Mouse (Mus musculus): ENCODE data around the gene Tiprl.

The Tiprl gene

DNA sequence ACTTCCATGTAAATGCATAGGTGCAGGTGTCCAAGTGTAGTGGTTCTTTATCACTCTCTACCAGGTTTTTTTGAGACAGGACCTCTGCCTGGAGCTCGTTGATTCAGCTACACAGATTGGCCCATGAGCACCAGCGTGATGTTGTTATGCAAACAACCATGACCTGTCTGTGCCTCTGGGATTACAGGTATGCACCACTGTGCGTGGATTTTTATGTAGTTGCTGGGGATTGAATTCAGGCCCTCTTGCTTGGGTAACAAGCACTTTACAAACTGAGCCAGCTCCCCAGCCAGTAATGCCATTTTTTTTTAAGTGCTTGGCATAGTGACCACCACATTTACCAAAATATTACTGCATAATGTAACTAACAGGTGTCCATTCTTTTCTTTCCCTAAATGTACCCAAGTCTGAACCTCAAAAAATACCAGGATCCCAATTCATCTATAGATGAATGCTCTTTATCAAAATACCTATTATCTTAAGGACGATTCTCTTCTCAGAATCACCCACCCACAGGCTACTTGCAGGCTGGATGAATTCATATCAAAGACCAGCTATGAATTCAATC is 35.3 kb downstream of the Tiprl start:
- no peak for DNase-seq

DNA sequence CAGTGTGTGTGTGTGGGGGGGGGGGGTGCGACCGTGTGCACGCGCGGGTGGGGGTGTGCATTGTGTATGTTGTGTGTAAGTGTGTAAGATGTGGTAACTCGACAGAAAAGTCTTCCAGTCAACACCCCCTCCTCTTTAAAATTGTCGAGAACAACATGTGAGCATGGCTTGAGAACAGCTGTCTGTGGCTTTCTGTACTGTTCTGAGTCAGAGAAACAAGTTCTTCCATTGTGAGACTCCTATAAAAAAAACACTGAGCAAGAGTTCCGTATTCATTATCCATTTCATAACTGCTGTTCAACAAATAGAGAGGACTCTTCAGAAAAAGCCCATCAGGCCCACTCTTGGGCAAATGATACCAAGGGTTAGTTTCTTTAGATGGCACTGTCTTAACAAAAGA is 36.0 kb downstream of the Tiprl start:
- no peak for DNase-seq

DNA sequence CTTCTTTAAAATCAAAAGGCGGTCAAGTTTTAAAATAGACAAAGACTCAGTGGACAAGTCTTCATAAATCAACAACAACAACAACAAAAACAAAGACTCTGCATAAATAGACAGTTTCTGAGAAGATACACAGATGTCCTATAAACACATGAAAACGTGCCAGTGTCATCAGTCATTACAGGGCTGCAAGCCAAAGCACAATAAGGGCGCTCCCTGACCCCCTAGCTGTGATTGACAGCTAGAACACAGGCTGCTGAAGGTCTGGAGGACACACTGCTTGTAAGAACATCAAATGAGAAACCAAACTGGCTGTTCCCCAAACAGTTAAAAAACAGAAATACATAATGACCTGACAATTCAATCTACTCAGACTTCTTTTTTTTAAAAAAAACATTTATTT is 37.2 kb downstream of the Tiprl start:
- no peak for DNase-seq

DNA sequence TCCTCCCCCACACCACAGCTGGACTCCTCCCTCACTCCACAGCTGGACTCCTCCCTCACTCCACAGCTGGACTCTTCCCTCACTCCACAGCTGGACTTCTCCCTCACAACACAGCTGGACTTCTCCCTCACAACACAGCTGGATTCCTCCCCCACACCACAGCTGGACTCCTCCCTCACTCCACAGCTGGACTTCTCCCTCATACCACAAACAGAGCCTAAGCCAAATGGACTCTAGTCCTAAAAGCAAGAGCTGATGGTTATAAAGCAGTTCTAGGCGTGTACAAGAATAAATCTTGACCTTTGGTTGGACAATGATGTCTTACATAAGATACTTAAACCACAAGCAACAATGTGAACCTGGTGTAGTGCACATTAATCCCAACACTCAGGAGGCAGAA is 37.8 kb downstream of the Tiprl start:
- no peak for DNase-seq

DNA sequence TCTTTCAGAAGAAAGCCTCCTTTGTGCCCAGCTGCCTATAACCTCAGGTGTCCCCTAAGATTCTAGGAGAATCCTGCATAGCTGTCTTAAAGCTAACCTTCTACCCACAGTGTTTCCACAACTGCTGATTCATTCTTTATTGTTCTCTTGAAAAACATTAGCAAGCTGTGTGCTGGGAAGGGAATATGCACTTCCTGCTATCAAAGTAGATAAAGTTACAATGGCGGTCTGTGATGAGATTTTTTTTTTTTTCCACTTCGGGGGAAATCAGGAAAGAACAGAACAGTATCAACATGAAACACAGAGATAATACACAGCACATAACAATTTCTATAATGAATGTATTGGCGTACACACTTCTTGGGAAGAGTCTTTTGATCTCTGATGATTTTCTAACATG is 38.9 kb downstream of the Tiprl start:
- no peak for DNase-seq

DNA sequence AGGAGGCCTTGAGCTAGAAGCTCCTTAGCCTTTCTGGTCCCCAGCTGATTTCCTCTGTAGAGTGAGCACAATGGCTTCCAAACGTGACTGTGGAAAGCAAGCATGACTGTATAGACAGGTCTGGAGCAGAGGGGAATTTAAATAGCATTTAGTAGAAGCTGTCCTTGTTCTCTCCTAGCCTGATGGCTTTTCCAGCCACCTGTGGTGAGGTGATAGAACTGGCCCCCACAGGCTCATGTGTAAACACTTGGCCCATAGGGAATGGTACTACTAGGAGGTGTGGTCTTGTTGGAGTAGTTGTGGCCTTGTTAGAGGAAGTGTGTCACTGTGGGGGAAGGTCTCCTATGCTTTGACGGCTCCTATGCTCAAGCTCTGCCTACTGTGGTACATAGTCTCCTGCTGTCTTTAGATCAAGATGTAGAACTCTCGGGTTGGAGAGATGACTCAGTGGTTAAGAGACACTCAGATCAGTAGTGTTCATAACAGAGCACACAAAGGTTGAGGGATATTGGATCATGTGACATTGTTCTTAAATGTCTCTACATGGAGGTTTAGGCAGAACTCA is 41.3 kb downstream of the Tiprl start:
- DNase-seq, result no peak

DNA sequence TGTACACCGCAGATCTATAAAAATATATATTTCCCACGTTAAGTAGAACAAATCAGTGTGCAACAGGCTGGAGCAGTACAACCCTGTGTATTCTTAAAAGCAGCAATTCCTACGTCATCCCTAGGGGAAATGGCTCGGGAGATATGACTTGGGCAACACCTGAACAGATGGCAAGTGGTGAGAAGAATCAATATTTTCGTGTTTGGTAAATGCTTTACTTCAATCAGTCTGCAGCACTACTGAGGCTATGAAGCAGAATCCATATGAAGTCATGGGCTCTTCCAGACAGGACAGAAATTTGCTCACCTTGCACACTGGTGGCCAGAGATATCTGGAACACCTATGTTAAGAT is 42.2 kb downstream of the Tiprl start:
- DNase-seq, result no peak

DNA sequence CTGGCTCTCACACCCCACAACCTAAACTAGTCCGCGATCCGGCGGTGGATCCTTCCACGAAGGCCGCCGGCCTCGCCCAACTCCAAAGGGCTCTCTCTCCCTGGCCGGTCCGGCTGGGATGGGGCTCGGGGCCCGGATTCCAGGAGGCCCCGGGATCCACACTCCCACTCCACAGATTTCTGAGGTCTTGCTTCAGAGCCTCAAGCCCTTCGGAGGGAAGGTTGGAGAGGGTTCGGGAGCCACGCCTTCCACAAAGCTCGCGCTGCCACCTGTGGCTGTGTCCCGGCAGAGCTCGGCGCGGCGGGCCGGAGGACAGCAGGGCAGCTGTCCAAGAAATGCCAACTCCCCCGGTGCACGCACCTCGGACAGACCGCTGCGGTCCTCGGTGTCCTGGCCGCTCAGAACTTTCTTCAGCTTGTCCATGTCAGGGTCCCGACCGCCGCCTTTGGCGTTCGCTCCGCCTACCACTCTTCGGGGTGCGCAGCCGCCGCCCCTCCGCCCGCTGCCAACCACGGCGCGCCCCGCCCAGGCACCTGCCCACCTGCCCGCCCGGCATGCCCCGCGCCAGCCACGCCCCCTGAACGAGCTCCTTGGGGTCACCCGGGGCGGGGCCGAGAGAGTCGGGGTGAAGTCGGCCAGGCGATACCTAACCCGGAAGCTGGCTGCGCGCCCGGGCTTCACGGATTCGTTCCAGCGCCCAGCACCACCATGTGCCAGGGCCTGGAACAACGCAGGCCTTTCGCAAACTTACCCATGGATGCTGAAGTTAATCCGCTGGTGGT is 42.7 kb downstream of the Tiprl start, which contains the start of gene Sft2d2:
TSS of gene Sft2d2 (minus strand) at position 559 of the 782 bp plus-strand sequence.
- peak; percentile 97 for DNase-seq

DNA sequence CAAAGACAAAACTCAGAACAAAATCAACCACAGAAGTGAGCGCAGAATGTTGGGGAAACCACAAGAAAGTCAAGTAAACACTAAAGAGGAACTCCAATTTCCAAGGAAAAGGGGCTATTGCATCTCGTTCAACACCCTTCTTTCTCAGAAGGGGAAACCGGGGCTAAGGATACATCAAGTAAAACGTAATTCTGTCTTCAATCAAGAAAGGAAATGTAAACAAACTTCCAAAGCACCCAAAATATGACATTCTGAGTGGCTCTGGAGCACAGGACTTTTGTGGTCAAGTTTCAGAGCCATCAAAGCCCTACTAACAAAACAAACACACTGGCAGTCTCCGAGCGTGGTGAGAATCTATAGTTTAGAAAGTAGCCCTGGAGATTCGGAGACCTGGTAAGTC is 43.4 kb downstream of the Tiprl start:
- DNase-seq, result no peak

DNA sequence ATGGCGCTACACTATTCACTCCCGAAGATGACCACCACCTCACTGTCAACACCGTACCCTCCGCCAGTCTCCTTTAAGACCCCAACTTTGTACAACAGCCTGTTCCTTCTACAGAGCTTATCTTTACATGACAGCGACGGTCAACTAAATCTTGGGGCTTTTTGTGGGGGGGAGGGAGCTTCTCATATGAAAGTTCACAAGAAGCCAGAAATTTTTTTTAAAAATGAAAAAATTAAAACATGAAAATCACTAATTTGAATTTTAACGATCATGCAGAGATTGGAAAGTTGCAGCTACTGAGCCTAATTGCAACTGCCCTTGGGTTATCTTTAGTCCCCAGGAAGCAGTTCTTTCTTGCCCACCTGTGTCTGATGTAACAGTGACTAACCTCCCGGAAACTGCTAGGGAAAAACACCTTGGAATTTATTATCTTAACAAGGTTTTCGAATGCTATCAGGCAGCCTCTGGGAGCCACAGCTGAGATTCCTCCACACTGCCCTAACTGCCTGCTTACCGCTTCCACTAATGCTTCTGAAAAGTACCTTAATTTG is 44.0 kb downstream of the Tiprl start:
- DNase-seq, result no peak

DNA sequence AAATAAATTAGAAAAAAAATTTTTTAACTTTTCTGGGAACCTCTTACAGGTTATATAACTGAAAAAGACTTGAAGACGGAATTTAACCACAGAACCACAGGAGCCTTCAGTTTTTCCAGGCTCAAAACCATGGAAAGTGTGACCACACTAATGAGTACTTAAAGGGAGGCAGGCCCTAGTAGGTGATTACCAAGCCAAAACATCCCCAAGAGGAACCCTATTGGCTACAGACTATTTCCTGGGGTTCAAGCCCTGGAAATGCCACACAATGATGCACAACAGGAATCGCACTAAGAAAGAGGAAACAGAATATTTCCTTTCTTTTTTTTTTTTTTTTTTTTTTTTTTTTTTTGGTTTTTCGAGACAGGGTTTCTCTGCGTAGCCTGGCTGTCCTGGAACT is 44.7 kb downstream of the Tiprl start:
- DNase-seq, result no peak

DNA sequence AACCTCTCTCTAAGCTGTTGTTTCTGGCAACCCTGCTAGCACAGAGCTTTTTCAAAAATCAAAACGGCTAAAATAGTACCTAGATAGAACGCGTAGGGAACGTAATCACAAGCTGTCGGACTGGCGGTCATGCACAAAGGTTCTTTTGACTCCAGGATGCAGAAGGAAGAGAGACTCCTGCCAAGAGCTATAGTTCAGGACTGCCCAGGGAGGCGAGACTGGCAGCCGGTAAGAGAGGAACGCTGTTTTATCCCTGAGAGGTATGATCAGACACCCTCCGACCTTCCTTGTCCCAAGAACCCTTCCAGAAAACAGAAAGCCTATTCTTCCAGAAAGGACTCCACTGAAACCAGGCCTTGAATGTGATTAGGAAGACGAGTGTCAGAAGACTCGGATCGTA is 45.2 kb downstream of the Tiprl start:
- DNase-seq, result no peak

DNA sequence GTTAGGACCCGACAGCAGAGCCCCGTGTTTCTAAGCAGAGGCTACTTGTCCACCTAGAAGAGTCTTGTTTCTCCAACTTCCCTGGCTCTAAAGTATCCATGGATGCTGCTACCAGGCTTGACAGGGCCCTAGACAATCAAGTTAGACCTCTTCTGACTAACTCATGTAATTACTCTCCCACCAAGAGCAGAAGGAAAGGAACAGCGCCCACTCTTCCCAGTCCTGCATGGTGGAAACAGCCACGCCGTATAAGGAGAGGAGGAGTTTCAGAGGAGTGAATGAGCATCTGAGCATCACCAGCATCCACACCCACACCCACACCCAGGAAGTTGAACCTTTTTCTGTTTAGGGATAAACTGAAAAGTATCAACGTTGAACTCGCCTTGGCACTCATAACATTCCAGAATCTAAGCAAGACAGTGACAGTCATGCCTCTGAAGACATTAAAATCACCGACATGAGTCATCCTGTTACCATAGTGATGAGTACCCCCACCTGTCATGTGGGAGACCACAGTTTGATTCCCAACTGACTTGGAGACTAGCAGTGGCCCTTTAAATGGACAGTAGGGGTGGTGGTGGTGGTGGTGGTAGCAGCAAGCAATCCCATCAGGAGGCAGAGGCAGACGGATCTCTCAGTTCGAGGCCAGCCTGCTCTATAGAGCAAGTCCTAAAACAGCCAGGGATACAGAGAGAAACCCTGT is 46.1 kb downstream of the Tiprl start:
- no peak for DNase-seq

DNA sequence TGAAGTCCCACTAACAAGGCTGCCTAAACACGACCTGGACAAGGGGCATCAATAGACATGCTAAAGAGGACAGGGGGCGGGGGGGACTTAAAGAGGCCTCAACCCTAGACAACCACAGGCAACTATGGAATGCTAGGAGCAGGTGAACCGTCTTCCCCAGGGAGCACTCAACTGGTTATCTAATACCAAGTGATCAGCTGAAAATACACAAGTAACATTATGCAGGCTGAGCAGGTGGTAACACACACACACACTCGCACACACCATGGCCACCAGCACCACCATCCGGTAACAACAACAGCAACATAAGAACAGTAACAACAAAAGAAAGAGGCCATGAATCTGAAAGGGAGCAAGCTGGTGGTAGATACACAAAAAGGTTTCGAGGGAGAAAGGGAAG is 46.7 kb downstream of the Tiprl start:
- no peak for DNase-seq

DNA sequence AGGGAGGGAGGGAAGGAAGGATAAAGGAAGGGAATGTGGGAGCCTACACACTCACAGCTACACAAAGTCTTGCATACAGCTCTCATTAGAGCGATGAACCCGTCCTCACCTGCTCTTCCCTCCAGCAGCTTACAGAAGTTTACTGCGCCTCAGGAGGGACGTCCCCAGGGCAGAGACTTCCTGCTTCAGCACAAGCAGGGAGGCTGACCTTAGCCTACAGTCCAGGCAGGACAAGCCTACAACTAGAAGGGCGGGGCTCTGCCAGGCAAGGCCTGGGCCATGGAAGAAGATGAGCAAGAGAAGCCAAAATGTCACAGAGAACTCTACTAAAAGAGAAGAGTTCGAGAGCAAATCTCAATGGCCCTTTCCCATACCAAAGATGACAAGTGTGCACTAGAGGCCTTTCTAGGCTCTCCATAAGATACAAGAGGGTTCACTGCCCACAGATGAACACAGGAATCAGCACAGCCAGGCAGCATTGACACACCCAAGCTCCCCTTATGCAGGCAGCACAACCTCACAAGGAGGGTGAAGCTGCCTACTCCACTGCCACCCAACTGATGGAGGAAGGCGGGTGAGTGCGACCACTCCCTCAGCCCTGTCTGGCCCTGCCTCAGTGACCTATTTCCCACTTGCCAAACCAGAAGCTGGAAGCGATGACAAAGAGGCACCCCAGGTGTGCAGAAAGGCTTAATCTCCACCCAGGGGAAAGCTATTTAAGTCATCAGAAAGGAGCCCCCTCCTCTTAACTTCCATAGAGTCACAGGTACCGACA is 47.8 kb downstream of the Tiprl start:
- no peak for DNase-seq

DNA sequence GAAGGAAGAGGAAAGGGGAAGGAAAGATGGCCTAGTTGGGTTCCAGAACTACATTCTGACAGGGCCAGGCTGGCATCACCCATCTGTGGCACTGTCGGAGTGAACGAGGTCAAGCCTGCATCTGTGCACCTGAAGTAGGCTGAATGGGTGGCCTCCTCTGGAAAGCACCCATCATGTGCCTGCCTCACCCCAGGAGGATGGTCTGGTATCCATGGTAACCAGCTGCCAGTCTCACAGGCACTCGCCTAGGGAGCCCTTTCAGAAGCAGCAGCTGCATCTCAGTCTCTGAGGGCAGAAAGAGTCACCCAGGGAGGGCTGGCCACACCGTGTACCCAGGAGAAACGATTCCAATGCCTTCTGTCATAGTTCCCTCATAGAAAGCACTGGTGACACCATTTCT is 49.4 kb downstream of the Tiprl start:
- DNase-seq, result no peak

DNA sequence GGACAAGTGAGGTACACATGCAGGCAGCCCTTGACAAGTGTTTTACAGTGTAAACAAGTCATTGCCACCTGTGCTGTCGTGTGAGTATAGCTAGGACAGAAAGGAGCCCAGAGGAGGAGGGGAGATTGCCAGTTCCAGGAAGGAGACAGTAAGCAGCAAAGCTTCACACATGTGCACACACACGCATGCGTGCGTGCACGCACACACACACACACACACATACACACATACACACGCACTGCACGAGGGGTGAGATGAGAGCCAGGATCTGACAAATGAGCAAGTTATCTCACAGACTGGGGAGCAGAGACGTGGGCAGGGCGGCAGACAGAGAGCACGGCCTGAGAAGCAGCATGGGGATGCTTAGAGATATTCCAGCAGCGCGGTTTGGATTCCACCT is 50.3 kb downstream of the Tiprl start:
- DNase-seq, result no peak

DNA sequence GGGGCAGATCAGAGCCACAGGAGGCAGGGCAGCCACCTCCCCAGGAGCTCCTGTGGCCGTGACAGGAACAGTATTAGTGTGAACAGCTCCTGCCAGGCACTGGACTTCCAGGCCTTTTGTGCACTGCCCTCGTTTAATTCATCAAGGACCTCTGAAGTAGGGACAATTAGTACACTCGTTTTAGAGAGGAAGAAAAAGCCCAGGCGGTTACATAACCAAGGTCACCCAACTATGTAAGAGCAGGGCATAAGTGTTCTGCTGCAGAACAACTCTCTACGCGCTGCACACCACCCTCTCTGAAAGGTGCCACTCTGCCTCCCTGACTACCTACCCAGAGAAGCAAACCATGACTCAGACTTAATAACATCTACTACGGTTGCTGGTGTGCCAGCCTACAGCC is 51.7 kb downstream of the Tiprl start:
- peak; percentile 86 for DNase-seq

DNA sequence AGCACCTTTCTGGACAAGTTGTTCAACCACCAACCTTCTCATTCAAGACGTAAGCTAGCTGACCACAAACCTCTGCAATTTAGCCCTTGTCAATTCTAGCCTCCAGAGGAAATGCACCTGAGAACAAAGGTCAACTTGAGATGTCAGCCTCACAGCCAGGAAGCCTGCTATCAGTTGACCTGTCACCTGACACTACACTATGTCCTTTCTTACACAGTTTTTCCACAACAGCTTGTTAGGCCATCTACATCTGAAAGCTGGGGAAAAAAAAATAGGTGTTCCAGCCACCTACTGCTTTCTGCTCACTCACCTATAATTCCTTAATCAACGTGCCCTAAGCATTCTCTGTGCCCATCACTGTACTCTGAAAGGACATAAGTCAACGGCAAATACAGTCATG is 52.6 kb downstream of the Tiprl start:
- DNase-seq, result no peak

DNA sequence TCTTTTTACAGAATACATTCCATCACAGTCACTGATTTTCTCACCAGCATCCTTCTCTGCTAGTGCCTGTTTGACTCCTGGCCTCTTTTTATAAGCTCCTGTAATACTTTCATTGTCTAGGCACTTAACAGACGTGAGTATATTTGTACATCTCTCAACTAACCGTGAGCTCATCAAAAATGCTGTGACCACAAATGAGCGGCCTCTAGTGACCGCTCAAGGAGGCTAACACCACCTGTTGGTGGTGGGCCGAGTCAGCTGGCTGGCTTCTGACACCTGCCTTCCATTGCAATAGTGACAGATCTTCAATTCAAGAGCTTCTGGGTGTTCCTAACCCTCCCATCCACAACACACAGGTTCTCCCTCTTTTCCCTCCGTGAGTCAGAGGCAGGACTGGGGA is 53.4 kb downstream of the Tiprl start:
- peak; percentile 83 for DNase-seq

DNA sequence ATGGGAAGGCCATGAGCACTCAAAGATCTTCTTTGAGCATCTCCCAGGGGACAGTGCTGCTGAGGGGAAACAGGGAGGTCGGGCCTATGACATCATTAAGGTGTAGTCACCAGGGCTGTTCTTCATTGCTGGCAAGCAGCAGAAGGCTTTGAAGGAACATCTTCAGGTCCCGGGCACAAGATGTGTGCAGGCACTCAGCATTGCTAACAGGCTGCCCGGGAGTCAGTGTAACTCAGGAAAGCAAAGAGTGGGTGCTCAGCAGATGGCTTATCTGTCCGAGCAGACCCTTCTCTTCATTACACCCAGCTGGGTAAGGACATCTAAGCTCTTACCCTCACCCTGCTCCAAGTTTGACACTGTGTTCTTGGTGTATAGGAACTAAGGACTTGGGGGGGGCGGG is 57.5 kb downstream of the Tiprl start:
- DNase-seq, result no peak

DNA sequence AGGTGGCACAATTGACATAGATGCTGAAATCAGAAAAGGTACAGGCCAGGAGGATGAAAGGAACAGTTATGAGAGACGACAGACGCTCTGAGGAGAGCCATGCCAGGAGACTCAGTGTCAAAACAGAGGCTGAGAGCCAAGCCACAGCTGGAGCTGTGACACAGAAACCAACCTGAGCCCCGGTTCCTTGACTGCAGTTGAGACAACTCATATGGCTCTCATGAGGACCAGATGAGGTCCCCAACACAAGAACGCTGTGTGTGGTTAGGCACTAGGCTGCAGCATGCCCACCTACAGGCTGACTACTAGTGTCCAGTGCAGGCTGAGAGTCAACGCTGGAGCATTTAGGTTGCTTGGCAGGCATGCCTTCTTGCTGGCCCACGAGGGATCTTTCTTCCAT is 58.7 kb downstream of the Tiprl start:
- DNase-seq, result no peak

DNA sequence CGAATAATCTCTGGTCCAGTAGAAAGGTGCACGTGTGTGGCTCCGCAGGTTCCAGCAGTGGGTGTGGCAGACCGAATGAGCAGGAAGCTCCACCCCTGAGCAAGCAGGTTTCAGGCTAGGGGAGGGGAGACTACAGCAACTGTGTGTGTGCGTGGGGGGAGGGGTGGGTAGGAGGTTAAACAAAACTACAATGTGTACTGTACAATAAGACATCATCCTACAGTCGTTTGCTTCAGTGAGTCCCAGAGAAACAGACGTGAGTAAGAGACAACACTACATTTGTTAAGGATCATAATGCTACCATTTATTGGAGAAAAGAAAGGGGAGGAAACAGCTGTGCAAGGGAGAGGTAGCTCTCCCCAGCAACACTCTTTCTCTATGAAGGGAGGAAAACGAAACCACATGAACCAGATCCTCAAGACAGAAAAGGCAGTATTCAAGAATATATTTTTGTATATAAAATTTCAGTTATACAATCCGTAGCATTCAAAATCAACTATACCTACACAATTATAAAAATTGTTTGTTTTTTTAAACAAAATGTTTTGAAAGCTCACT is 62.7 kb downstream of the Tiprl start:
- DNase-seq, result no peak
